Mouse (Mus musculus): ENCODE data around the gene Il21r. TPM values are rescaled to one million over a fixed set of nuclear protein-coding genes. Genes with fewer than 3 reads are reported as not detected.
A peak's percentile ranks its signal among the peaks of the same experiment; 100 is the strongest.

The Il21r gene
- total RNA-seq (2017): 15.2 to 17.8 TPM (median 15.8 TPM) in 3 replicates

DNA sequence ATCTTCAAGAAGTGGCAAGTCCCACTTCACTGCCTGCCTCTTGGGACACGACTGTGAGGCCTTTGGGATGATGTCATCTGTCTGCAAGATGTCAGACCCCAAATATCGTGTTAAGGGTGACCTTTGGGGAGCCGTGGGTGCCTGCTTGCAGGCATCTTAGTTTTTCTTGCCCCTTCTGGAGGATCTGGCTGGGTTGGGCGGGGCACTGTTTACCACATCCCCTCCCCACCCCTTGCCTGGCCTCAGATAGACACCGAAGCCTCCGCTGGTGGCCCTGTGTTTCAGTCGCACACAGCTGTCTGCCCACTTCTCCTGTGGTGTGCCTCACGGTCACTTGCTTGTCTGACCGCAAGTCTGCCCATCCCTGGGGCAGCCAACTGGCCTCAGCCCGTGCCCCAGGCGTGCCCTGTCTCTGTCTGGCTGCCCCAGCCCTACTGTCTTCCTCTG lies at the start of gene Il21r:
Il21r (plus strand) TSS at position 245 of the 447 bp plus-strand sequence.
- ATAC-seq (replicated peaks; ENCODE audit: insufficient number of reproducible peaks, low FRiP score, low TSS enrichment, poor library complexity, severe bottlenecking): peak; percentile 78

GRCm38 (mm10) chr7:125553653-125554428 lies 49.4 kb upstream of the Il21r start:
- no peak for ATAC-seq (replicated peaks; ENCODE audit: insufficient number of reproducible peaks, low FRiP score, low TSS enrichment, poor library complexity, severe bottlenecking)

DNA sequence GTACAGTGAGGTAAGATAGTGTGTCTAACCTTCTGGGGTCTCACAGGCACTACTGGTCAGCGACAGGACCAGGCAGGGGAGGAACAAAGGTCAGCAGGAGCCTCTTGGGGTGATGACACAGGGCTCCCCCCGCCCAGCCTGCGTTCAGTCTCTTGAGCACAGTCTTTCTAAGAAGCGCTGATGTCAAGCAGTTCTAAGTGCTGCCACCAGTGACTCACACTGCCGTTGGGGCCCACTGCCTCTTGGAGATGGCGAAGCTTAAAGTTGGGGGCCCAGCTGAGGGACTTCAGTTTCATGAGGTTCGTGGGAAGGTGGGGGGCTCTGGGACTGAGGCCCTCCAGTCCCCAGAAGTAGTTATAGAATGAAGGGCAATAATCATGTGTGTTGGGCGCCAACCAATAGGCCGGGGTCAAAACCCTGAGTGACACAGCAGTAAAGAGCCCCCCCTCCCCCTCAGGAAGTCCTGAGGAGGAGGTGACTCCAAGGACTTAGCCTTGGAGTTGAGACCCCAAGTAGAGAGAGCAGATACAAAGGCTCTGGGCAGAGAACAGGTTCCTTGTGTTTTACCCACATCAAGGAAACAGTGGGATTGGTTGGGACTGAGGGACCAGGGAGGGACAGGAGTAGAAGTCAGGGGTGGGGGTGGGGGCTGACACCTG lies 48.6 kb upstream of the Il21r start:
- no peak for ATAC-seq (replicated peaks; ENCODE audit: insufficient number of reproducible peaks, low FRiP score, low TSS enrichment, poor library complexity, severe bottlenecking)

DNA sequence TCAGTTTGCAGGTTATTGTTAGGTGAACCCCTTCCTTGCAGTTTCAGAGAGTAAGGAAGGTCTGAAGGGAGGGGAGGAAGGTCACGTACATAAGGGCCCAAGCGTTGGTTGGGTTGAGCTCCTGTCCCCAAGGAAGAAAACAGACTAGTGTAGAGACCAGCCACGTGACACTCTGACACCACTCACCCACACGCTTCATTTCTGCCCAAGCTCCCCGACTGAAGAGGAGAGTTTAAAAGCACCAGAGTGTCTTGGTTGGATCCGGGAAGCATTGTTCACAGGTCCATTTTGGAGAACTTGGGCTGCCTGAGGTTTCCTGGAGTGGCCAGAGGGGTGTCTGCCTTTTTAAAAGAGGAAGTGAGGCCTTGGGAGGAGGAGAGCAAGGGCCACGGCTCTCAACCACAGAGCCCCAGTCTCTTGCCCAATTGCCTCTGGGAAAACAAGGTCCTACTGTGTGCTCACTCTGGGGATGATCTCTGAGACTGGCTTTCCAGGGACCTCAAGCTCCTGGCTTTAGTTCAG lies 47.8 kb upstream of the Il21r start:
- ATAC-seq (replicated peaks; ENCODE audit: insufficient number of reproducible peaks, low FRiP score, low TSS enrichment, poor library complexity, severe bottlenecking): peak; percentile 60

GRCm38 (mm10) chr7:125556096-125556495 lies 47.1 kb upstream of the Il21r start:
- ATAC-seq (replicated peaks; ENCODE audit: insufficient number of reproducible peaks, low FRiP score, low TSS enrichment, poor library complexity, severe bottlenecking): no peak

DNA sequence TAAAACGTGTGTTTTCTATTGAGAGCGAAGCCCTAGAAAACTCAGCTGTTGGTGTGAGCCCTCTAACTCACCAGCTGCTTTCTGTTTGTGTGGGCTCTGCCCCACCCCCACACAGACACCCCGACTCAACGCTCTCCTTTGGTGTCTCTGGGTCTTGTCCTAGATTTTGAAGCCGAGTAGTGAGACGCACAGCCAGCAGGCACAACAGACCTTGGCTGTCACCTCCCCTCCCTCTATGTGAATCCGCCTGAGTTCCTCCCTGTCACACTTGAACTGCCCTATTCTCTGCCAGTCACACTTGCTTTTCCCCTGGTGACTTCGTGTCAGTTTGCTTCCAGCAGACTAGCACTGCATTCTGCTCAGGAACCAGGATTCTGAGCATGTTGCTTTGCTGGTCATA lies 46.4 kb upstream of the Il21r start:
- no peak for ATAC-seq (replicated peaks; ENCODE audit: insufficient number of reproducible peaks, low FRiP score, low TSS enrichment, poor library complexity, severe bottlenecking)

DNA sequence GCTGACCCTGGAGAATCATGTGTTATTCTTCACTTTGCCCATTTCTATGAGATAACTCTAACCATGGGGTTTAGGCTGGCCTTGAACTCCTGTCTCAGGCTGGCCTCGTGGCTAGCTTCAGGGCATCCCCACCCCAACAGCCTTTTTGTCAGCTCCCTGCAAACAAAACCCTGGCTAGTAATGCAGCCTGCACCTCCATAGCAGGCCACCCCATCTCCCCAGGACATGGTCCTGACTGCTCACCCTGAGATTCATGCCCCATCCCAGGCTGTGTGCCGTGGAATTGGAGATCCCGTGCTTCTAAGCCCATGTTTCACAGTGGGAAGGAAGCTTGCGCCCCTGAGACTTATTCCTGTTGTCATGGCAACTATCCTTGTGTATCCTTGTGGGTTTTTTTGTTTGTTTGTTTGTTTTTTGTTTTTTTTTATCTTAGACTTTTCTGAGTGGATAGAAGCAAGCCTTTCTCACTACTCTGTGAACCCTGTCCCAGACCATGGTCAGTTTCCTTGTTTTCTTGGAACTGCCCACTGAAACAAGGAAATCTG lies 44.8 kb upstream of the Il21r start:
- no peak for ATAC-seq (replicated peaks; ENCODE audit: insufficient number of reproducible peaks, low FRiP score, low TSS enrichment, poor library complexity, severe bottlenecking)

DNA sequence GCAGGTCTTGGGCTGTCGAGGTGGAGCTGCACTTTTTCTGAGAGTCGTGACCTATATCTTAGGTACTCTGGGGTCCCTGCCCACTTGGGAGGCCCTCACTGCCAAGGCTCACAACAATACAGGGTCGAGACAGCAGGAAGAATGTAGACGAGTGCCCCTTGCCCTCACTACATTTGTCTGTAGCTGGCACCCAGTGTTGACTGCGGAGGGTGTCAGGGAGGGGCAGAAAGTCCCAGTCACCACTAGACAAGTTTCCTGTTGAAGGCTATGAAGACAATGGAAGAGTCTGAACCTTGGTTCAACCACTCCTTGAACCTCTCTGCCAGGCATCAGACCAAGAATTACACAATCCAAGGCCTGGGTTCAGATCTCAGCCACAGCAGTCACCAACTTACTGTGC lies 44.2 kb upstream of the Il21r start:
- ATAC-seq (replicated peaks; ENCODE audit: insufficient number of reproducible peaks, low FRiP score, low TSS enrichment, poor library complexity, severe bottlenecking): no peak

GRCm38 (mm10) chr7:125559537-125559936 lies 43.7 kb upstream of the Il21r start:
- no peak for ATAC-seq (replicated peaks; ENCODE audit: insufficient number of reproducible peaks, low FRiP score, low TSS enrichment, poor library complexity, severe bottlenecking)

- no peak for ATAC-seq (replicated peaks; ENCODE audit: insufficient number of reproducible peaks, low FRiP score, low TSS enrichment, poor library complexity, severe bottlenecking)
Measured at GRCm38 (mm10) chr7:125560146-125560785, 43.0 kb upstream of the Il21r start.

DNA sequence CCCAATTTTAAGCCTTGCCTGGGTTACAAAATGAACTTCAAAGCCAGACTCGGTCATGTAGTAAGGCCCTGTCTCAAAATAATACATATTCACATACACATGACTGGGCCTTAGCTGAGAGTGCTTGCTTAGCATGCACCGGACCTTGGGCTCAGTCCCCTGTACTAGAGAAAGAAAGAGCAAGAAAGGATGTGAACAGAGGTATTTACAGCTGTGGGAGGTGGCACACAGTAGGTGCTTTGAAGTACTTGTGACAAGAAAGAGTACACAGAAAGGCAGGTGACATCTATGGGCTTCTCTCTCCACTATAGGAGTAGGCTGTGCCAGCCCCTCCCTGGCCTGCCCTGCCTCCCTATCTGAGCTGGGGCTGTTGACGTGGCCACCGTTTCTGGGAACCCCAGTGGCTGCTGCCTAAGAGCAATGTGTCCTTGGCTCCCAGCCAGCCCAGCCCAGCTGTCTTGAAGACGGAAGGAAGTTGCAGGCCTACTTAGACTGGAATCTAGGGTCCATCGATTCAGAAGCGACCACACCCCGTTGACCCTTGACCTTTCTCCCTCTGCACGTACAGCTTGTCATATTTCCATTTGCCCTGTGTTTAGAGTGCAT lies 42.0 kb upstream of the Il21r start:
- ATAC-seq (replicated peaks; ENCODE audit: insufficient number of reproducible peaks, low FRiP score, low TSS enrichment, poor library complexity, severe bottlenecking): peak; percentile 72

DNA sequence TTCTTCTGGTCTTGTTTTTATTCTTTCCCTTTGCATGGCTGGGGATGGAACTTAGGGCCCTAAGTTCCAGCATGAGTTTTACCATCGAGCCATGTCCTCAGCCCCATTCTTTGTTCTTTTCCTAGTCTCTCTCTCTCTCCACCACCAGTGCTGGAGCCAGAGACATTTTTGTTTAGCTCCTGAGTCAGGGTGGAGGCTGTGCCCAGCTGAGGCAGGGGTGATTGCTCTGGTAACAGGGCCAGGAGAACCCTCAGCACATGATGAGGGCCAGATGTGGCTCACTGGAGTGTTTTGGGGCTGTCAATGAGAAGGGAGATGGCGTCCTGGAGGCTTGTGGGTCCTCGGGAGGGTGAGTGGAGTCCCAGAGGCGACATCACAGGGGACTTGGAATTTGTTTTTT lies 40.8 kb upstream of the Il21r start:
- ATAC-seq (replicated peaks; ENCODE audit: insufficient number of reproducible peaks, low FRiP score, low TSS enrichment, poor library complexity, severe bottlenecking): no peak

DNA sequence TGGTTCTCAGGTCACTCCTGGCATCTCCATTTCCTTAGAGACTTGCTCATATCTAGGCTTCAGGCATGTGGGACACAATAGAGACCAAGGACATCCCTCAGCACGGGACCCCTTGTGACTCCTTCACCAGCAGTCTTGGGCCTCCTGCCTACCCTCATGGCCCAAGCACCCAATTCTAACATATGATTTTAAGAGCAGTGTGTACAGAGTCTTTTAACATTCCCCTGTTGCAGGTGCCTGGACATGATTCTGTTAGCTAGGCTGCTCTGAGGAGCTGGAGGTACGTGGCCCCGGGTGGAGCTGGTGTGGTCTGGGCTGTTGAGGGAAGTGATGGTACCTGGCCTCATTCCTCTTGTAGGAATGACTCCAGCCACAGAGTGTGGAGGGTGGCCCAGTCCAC lies 40.1 kb upstream of the Il21r start:
- ATAC-seq (replicated peaks; ENCODE audit: insufficient number of reproducible peaks, low FRiP score, low TSS enrichment, poor library complexity, severe bottlenecking): no peak

- no peak for ATAC-seq (replicated peaks; ENCODE audit: insufficient number of reproducible peaks, low FRiP score, low TSS enrichment, poor library complexity, severe bottlenecking)
Measured at GRCm38 (mm10) chr7:125564316-125565024, 38.8 kb upstream of the Il21r start.

DNA sequence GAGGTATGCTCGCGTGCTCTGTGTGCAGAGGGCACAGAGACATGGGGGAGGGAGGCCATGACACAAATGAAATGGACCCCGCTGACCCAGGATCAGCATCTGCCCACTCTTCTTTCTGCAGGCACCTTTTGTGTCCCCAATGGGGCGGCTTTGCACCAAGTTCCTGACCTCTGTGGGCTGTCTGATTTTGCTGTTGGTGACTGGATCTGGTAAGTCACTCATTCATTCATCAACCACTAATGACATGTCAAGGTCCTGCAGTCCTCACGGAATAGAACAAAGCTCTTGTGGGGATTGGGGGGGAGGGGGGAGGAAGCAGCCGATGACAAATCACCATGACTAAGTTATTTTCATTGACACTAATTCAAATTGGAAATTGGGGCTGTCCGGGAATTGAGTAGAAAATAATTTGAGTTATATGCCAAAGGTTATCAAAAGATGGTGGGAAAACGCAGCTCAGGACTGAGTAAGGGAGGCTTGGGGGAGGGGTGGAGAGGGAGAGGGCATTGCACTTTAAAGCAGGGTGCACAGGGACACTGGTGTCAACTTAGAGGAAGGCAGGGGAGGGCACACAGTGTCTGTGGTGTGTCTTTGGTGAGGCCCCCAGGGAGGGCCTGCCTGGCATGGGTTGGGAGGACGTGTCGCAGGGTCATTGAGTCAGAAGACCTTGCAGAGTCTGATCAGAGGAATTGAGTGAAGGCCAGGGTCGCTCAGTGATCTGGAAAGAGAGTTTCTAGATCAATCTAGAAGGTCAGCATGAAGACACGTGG lies 37.5 kb upstream of the Il21r start:
- no peak for ATAC-seq (replicated peaks; ENCODE audit: insufficient number of reproducible peaks, low FRiP score, low TSS enrichment, poor library complexity, severe bottlenecking)

DNA sequence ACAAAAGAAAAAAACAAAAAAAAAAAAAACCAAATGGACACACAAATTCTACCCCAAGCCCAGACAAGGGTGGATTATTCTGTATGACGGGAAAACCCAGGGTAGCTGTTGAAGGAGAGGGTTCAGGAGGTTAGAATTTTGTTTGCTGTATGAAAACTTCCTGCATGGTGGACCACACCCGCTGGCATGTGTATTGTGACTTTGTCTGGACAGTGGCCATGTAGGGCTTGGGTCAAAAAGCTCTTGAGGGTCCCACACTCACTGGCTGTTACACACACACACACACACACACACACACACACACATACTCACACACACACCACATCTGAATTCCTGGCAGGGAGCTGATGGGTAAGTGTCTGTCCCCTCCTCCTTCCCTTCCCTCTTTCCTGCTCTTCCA lies 36.8 kb upstream of the Il21r start:
- ATAC-seq (replicated peaks; ENCODE audit: insufficient number of reproducible peaks, low FRiP score, low TSS enrichment, poor library complexity, severe bottlenecking): no peak

DNA sequence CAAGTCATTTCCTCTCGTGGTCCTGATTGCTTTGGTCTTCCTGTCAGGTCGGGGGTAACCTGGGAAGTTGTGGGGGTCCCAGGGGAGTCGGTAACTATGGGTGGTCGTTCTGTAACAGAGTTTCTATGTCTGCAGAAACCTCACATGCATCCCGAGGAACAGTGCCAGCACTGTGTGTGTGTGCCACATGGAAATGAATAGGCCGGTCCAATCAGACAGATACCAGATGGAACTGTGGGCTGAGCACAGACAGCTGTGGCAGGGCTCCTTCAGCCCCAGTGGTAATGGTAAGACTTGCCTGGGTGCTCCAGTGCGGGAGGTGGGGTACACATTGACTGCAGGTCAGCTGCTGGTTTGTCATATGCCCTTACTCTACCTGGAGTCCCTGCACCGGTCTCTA lies 34.3 kb upstream of the Il21r start:
- ATAC-seq (replicated peaks; ENCODE audit: insufficient number of reproducible peaks, low FRiP score, low TSS enrichment, poor library complexity, severe bottlenecking): no peak

DNA sequence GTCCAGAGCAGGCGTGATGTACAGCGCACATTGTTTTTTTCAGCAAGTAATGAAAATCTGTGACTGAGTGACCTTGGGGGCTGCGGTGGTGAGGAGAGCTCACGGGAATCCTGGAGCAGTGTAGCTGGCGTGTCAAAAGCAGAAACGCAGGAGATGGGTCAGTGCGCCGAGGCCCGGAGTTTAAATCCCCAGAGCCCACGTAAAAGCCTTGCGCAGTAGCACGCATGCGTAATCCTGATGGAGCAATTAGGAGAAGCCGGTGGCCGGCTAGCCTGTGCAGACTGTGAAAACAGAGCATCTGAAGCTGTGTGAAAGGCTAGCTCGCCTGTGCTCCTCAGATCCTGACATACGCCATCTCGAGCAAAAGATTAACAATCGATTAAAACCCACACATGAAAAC lies 31.3 kb upstream of the Il21r start:
- no peak for ATAC-seq (replicated peaks; ENCODE audit: insufficient number of reproducible peaks, low FRiP score, low TSS enrichment, poor library complexity, severe bottlenecking)

Measured in monocyte, adult 5-6 weeks (primary cell).